Comparison of ENCODE assay signal across 15 mouse cellular contexts in the genomic region with DNA sequence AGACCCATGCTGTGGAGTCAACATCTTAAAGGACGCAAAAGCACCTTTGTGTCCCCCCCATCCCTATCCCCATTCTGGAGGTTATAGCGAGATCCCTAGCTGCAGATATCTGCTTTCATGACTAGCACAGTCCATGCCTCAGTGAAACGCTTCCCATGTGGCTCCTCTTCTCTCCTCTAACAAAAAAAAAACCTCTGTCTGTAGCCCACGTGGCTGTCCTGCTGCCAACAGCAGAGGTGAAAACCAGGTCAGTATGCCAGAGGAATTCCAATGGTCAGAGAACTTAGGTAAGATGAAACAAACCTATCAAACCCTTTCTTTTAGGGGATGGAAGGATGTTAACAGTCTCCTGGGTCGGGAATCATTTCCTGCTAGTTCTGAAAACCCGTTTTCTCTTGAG.
"Had no signal": no experiment of that assay in that cellular context is flagged by ENCODE, and none has a peak within 500 bp of the region (broad histone marks: within the 10 kb centered on the region; RNA-seq: fewer than 3 reads in every experiment).

No protein-coding gene starts in this region.

- H3K27me3 ChIP-seq: liver, embryonic 13.5 days; lung, embryonic 15.5 days; megakaryocyte, embryonic 14.5 days; neural tube, embryonic 13.5 days; stomach, embryonic 15.5 days had no signal

- H3K9ac ChIP-seq: liver, embryonic 13.5 days; liver, postnatal 0 days; lung, embryonic 15.5 days; neural tube, embryonic 13.5 days; stomach, embryonic 15.5 days had no signal

- H3K4me2 ChIP-seq: liver, embryonic 13.5 days; lung, embryonic 15.5 days; midbrain, embryonic 11.5 days; neural tube, embryonic 13.5 days; stomach, embryonic 15.5 days had no signal

- H3K9me3 ChIP-seq: limb, embryonic 10.5 days; liver, embryonic 13.5 days; lung, embryonic 15.5 days; megakaryocyte, embryonic 14.5 days; neural tube, embryonic 13.5 days; stomach, embryonic 15.5 days had no signal

- H3K27ac ChIP-seq: left cerebral cortex, adult 2 months; limb, embryonic 10.5 days; liver, embryonic 13.5 days; lung, embryonic 15.5 days; macrophage; neural tube, embryonic 13.5 days; stomach, embryonic 15.5 days had no signal

- H3K4me1 ChIP-seq: limb, embryonic 10.5 days; liver, embryonic 13.5 days; lung, embryonic 15.5 days; megakaryocyte, embryonic 14.5 days; neural tube, embryonic 13.5 days; stomach, embryonic 15.5 days had no signal

- H3K36me3 ChIP-seq: limb, embryonic 10.5 days; liver, embryonic 13.5 days; lung, embryonic 15.5 days; neural tube, embryonic 13.5 days; stomach, embryonic 15.5 days had no signal

- ATAC-seq: liver, postnatal 0 days; midbrain, embryonic 16.5 days had no signal

- DNase-seq: kidney, postnatal 25 days; liver, embryonic 13.5 days; liver, postnatal 0 days; lung, postnatal 14 days; retina, postnatal 1 day; thymus, postnatal 4 days had no signal

- H3K4me3 ChIP-seq: left cerebral cortex, adult 2 months; limb, embryonic 10.5 days; liver, embryonic 13.5 days; lung, embryonic 15.5 days; megakaryocyte, embryonic 14.5 days; neural tube, embryonic 13.5 days; stomach, embryonic 15.5 days had no signal
